Mouse (Mus musculus) left cerebral cortex, adult 2 months (tissue): ENCODE results near the gene Gltpd2. TPM values are rescaled to one million over a fixed set of nuclear protein-coding genes. Genes with fewer than 3 reads are reported as not detected.

ENCODE experiments used
- DNase-seq, 2 experiments: peaks; one replicate each; pipeline ENCODE4 v3.0.0; 2021 to 2022; ENCODE audit warnings: low spot score in 2 of 2, mixed read lengths in 1 of 2; ENCODE audit errors: extremely low spot score in 1 of 2
- H3K27ac ChIP-seq: fragments of 200-600 bp; 2 replicates; pipeline ENCODE4 v1.8.1; 2022
- H3K4me3 ChIP-seq: fragments of 200-600 bp; 2 replicates; pipeline ENCODE4 v1.8.1; 2022
- CTCF ChIP-seq: fragments of 200-600 bp; IDR thresholded peaks from 2 replicates; pipeline ENCODE4 v1.8.1; 2022; ENCODE audit warnings: antibody characterized with exemption, mild to moderate bottlenecking, moderate library complexity
- intact Hi-C: fragments of 180-260 bp; cut with DNase I; formaldehyde crosslinking; loops from one replicate; pipeline ENCODE4 v1.15.1; 2025
- total RNA-seq, 2 experiments: library from RNA; stranded (reverse); gene quantifications; 2 replicates each; pipeline ENCODE4 v1.2.3; 2021

Gltpd2 gene
- total RNA-seq, 2 experiments from 2014 or later: not detected

- Histone ChIP-seq H3K4me3 (no peak overlapping the region), H3K27ac (peak overlapping the region; percentile 33)
- TF ChIP-seq CTCF: no peak
- intact Hi-C loops: no loop called here
- no peak for DNase-seq
These were observed 47.6 kb downstream of the Gltpd2 start for GRCm38 (mm10) chr11:70566586-70566985.

Other genes with a start within 250 kb of the Gltpd2 start
- gene Alox12e, start 196.6 kb upstream of the Gltpd2 start, total RNA-seq: under 1 TPM in 1 of 2 experiments, not detected in 1; 0.33 TPM
- not detected for gene Alox15, start 167.2 kb upstream of the Gltpd2 start, total RNA-seq
- 10 to 100 TPM; 34.6 to 36.2 TPM for gene Pelp1, start 109.2 kb upstream of the Gltpd2 start, total RNA-seq
- 10 to 100 TPM; 74.3 to 86.0 TPM for gene Arrb2, start 86.6 kb upstream of the Gltpd2 start, total RNA-seq
- 10 to 100 TPM; 13.2 to 14.8 TPM for gene Med11, start 67.3 kb upstream of the Gltpd2 start, total RNA-seq
- gene Zmynd15, start 59.8 kb upstream of the Gltpd2 start, total RNA-seq: under 1 TPM; 0.36 to 0.44 TPM
- gene Cxcl16, start 59.2 kb upstream of the Gltpd2 start, total RNA-seq: 1 to 10 TPM; 1.2 to 1.4 TPM
- gene Tm4sf5, start 14.0 kb upstream of the Gltpd2 start, total RNA-seq: 1 to 10 TPM in 1 of 2 experiments, not detected in 1; 1.1 TPM
- gene Vmo1, start 4.6 kb upstream of the Gltpd2 start, total RNA-seq: not detected
- 100 to 1,000 TPM; 164 to 169 TPM for gene Psmb6, start 6.2 kb downstream of the Gltpd2 start, total RNA-seq
- not detected for gene Gm40193, start 13.7 kb downstream of the Gltpd2 start, total RNA-seq
- 10 to 100 TPM; 12.8 to 13.6 TPM for gene Pld2, start 20.9 kb downstream of the Gltpd2 start, total RNA-seq
- gene Mink1, start 43.7 kb downstream of the Gltpd2 start, total RNA-seq: 100 to 1,000 TPM; 411 to 445 TPM
- under 1 TPM; 0.61 TPM for gene 4930544D05Rik, start 96.7 kb downstream of the Gltpd2 start, total RNA-seq
- gene Chrne, start 100.0 kb downstream of the Gltpd2 start, total RNA-seq: not detected
- not detected for gene Gp1ba, start 119.9 kb downstream of the Gltpd2 start, total RNA-seq
- gene Rnf167, start 128.0 kb downstream of the Gltpd2 start, total RNA-seq: 10 to 100 TPM; 81.7 to 86.9 TPM
- 100 to 1,000 TPM; 107 to 117 TPM for gene Slc25a11, start 128.3 kb downstream of the Gltpd2 start, total RNA-seq
- gene Pfn1, start 135.4 kb downstream of the Gltpd2 start, total RNA-seq: 100 to 1,000 TPM; 207 to 224 TPM
- 10 to 100 TPM in 1 of 2 experiments, 1 to 10 TPM in 1; 9.8 to 10.6 TPM for gene Eno3, start 138.0 kb downstream of the Gltpd2 start, total RNA-seq
- 10 to 100 TPM; 52.2 to 56.7 TPM for gene Spag7, start 150.2 kb downstream of the Gltpd2 start, total RNA-seq
- 100 to 1,000 TPM; 238 to 261 TPM for gene Camta2, start 168.9 kb downstream of the Gltpd2 start, total RNA-seq
- 1 to 10 TPM; 1.8 to 3.0 TPM for gene Inca1, start 181.0 kb downstream of the Gltpd2 start, total RNA-seq
- 10 to 100 TPM; 58.1 to 60.7 TPM for gene Kif1c, start 181.4 kb downstream of the Gltpd2 start, total RNA-seq
- 10 to 100 TPM; 18.2 to 19.5 TPM for gene Zfp3, start 245.0 kb downstream of the Gltpd2 start, total RNA-seq